Mouse (Mus musculus) erythroblast, embryonic 14.5 days (primary cell): ENCODE measurements around the gene Colec11.

Experiments used
- GATA1 ChIP-seq: IDR thresholded peaks from 2 replicates; pipeline ENCODE4 v1.6.1; 2012; ENCODE audit warnings: low read length, inconsistent platforms, mixed read lengths
- TAL1 ChIP-seq: IDR thresholded peaks from 3 replicates; pipeline ENCODE4 v1.6.1; 2012; ENCODE audit warnings: low read length, inconsistent platforms, mixed read lengths

DNA sequence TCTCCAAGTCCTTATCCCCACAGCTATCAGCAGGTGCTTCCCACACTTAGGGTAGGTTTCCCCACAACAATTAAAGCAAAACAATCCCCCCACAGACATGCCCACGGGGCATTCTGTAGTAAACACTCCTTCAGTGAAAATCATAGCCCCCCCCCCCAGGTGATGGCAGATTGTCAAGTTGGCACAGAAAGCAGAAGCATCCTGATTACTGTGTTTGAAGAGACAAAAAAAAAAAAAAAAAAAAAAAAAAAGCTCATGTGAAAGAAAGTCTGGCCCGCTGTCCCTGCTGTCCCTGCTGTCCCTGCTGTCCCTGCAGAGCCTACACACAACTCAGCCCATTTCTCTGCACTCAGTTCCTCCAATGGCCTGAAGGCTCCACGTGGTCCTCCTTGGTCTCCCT, 39.1 kb downstream of the Colec11 start:
- TF ChIP-seq TAL1 (no peak), GATA1 (no peak)
